Mouse (Mus musculus) left cerebral cortex, postnatal 4 days (tissue): ENCODE data around the gene Sntg2. TPM values are rescaled to one million over a fixed set of nuclear protein-coding genes. Genes with fewer than 3 reads are reported as not detected.

Experiments used
- DNase-seq: peaks from one replicate; pipeline ENCODE4 v3.0.0-alpha.2; 2022
- intact Hi-C: fragments of 180-260 bp; cut with DNase I; formaldehyde crosslinking; loops from one replicate; pipeline ENCODE4 v1.15.1; 2025
- total RNA-seq, 2 experiments: library from RNA; stranded (reverse); gene quantifications; 2 replicates each; pipeline ENCODE4 v1.2.3; 2021

Gene Sntg2
- total RNA-seq, 2 experiments from 2014 or later, result 7.4 to 7.5 TPM

DNA sequence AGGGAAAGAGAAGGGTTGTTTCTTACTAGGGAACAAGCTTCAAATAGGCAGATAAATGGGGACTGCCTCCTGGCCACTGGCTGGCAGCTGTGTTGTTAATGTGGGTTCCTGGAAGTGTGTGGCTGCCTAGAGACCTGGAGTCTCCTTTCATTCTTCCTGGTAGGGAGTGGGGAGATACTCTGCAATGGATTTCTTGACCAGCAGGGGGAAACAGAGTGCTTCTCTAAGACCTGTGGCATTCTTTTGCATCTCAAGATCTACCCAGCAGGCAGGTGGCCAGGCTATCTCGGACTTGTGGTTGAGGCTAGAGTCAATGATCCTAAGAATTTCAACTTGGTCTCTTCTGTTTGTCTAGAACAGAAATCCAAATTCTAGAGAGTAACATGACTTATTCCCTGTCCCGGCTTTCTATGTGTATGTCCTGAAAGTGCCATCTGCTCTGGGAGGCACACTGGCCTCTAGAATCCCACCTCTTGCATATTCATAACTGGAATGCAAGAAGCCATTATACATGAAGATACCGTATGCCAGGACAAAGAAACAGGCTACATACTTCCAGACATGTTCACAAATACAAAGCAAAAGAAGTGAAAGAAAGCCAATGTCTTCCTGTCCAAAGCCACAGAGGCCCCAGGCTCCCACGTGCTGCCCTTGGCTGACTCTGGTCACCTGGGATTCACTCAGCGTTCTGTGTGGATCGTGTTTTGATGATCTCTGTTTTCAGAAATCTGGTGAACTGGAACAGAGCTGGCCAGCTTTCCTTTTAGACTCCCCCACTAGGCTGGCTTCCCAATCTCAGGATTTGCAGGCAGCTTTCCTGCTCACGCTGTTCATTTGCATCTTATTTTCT lies 244.4 kb downstream of the Sntg2 start:
- DNase-seq, result peak; percentile 74
- intact Hi-C loops, result loop anchor here (2.0 to 5.0 kb wide), 2 partner anchors 240 to 449 kb away; no protein-coding TSS in a partner anchor

Other genes starting within 250 kb of the Sntg2 start
- gene Tpo, start 240.8 kb downstream of the Sntg2 start, total RNA-seq, result under 1 TPM; 0.52 to 0.81 TPM
- 10 to 100 TPM; 38.1 to 39.8 TPM for gene Tmem18, start 211.1 kb upstream of the Sntg2 start, total RNA-seq